Mouse (Mus musculus) C2C12 (cell line): ENCODE data around the gene Cpne6. TPM values are rescaled to one million over a fixed set of nuclear protein-coding genes. Genes with fewer than 3 reads are reported as not detected.

Experiments used
- H3K27me3 ChIP-seq: one replicate; pipeline ENCODE4 v1.6.1; 2011; ENCODE audit not compliant: control insufficient read depth, insufficient read depth, insufficient read length
- H3K36me3 ChIP-seq: one replicate; pipeline ENCODE4 v1.6.1; 2011; ENCODE audit not compliant: control insufficient read depth, insufficient read depth
- H3K4me3 ChIP-seq: one replicate; pipeline ENCODE4 v1.5.1; 2011; ENCODE audit warnings: mild to moderate bottlenecking, control low read depth; ENCODE audit not compliant: poor library complexity, insufficient read depth, severe bottlenecking
- H3K79me2 ChIP-seq: one replicate; pipeline ENCODE4 v1.6.1; 2011; ENCODE audit not compliant: control insufficient read depth, insufficient read depth
- H3K79me3 ChIP-seq: one replicate; pipeline ENCODE4 v1.6.1; 2011; ENCODE audit warnings: low read depth, control low read depth
- H3ac ChIP-seq: one replicate; pipeline ENCODE3; 2011; ENCODE audit warnings: low read depth; ENCODE audit not compliant: control insufficient read depth, insufficient read length
- CEBPB ChIP-seq: IDR thresholded peaks from one replicate; pipeline ENCODE4 v1.6.1; 2011; ENCODE audit warnings: low read depth, mild to moderate bottlenecking, control low read depth, moderate library complexity
- CTCF ChIP-seq: IDR thresholded peaks from one replicate; pipeline ENCODE4 v1.5.1; 2011; ENCODE audit not compliant: control insufficient read depth, insufficient read depth, insufficient read length
- FOSL1 ChIP-seq: IDR thresholded peaks from one replicate; pipeline ENCODE4 v1.8.0; 2011; ENCODE audit warnings: mild to moderate bottlenecking, low read length; ENCODE audit not compliant: poor library complexity, insufficient read depth, severe bottlenecking
- MAX ChIP-seq: IDR thresholded peaks from one replicate; pipeline ENCODE4 v1.6.1; 2011; ENCODE audit warnings: mild to moderate bottlenecking, control low read depth
- MYOD1 ChIP-seq: IDR thresholded peaks from one replicate; pipeline ENCODE4 v1.6.1; 2011; ENCODE audit warnings: low read depth; ENCODE audit not compliant: control insufficient read depth, insufficient read length
- MYOG ChIP-seq: IDR thresholded peaks from one replicate; pipeline ENCODE4 v1.6.1; 2011; ENCODE audit not compliant: control insufficient read depth, insufficient read length; ENCODE audit errors: extremely low read depth
- USF1 ChIP-seq: IDR thresholded peaks from one replicate; pipeline ENCODE4 v1.6.1; 2011; ENCODE audit warnings: low read depth, mild to moderate bottlenecking, control low read depth, moderate library complexity
- polyA plus RNA-seq: library from polyadenylated mRNA; unstranded; fragments of >200 nt; fragmentation: generic; extraction: Trizol; gene quantifications from one replicate; pipeline ENCODE4 v1.2.1, GENCODE M21; 2012; ENCODE audit warnings: missing spikeins

Cpne6 gene
- polyA plus RNA-seq, 1 experiment = not detected

DNA sequence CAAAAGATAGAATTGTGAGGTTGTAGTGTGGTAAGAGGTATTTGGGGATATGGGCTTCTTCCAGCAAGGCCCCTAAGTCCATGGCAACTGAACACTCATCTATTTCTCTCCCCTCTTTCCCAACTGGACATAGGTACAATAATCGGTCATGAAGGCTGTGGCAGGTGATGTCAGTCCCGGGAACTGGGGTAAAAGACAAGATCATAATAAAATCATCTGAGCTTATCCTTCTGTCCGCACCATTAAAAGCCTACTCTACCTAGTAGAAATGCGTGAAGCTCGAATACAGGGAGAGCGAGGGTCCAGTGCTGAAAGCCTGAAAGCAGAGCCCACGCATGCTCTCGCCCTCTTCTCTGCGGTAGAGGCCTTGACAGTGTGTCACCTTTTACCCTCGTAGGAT is 30.6 kb upstream of the Cpne6 start:
- no peak for TF ChIP-seq CTCF
- TF ChIP-seq FOSL1 = no peak
- TF ChIP-seq USF1 = no peak
- TF ChIP-seq MAX = no peak
- TF ChIP-seq MYOD1 = no peak
- no peak for TF ChIP-seq CEBPB
- no peak for TF ChIP-seq MYOG
- H3ac ChIP-seq = no peak overlapping the region
- no peaks in the 10 kb centered on the region for H3K36me3 ChIP-seq
- no peaks in the 10 kb centered on the region for H3K79me3 ChIP-seq
- no peaks in the 10 kb centered on the region for H3K79me2 ChIP-seq
- H3K4me3 ChIP-seq = no peak overlapping the region
- no peaks in the 10 kb centered on the region for H3K27me3 ChIP-seq

DNA sequence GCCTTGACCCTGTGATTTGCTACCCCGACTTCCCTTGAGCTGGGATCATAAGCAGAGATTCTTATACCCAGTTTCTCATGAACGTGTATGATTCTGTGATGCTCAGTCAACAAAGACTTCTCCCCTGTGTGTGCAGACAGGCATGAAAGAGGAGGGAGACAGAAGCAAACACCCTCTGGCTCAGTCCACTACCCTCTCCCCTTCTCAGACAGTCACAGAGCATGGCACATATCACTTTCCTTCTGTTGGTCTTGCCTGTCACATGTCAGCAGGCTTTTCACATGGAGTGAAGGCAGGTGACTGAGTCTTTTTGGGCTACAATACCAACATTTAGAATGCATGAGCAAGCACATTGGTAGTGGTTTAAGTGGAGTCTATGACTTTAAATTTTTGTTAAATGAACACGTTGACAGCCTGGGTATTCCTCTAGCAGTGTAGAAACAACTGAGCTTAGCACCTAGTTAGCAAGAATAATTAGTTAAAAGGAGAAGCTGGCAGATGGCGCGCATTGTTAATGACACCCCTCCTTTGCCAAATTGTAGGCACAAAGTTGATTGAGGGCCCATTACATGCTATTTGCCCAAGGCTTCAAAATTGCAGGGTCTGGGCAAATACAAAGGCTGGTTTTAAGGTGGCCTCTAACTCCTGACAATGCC is 25.7 kb upstream of the Cpne6 start:
- Histone ChIP-seq H3ac (no peak overlapping the region), H3K36me3 (no peaks in the 10 kb centered on the region), H3K27me3 (no peaks in the 10 kb centered on the region), H3K79me2 (no peaks in the 10 kb centered on the region), H3K79me3 (no peaks in the 10 kb centered on the region), H3K4me3 (no peak overlapping the region)
- no peak for TF ChIP-seq USF1
- TF ChIP-seq FOSL1 = no peak
- no peak for TF ChIP-seq MYOG

DNA sequence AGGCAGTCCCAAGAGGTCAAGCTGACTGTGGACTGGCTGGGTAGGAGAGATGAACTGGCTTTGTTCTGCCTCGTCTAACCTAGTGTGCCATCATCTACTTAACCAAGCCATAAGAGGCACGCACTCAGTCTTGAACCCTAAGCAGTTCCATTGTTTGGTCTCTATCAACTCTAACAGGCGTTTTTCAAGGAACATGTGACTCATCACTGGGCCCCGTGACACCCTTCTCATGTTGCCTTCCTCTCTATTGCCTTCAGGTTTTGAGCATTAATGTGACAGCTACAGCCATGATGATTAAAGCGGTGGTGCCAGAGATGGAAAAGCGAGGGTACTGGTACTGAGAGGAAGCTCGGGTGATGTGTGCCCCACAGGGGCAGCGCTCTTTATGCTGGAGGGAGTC is 23.4 kb upstream of the Cpne6 start:
- no peak overlapping the region for H3K4me3 ChIP-seq
- TF ChIP-seq FOSL1 = no peak
- no peaks in the 10 kb centered on the region for H3K27me3 ChIP-seq
- no peak overlapping the region for H3ac ChIP-seq
- no peaks in the 10 kb centered on the region for H3K79me3 ChIP-seq
- H3K36me3 ChIP-seq = no peaks in the 10 kb centered on the region
- no peaks in the 10 kb centered on the region for H3K79me2 ChIP-seq

DNA sequence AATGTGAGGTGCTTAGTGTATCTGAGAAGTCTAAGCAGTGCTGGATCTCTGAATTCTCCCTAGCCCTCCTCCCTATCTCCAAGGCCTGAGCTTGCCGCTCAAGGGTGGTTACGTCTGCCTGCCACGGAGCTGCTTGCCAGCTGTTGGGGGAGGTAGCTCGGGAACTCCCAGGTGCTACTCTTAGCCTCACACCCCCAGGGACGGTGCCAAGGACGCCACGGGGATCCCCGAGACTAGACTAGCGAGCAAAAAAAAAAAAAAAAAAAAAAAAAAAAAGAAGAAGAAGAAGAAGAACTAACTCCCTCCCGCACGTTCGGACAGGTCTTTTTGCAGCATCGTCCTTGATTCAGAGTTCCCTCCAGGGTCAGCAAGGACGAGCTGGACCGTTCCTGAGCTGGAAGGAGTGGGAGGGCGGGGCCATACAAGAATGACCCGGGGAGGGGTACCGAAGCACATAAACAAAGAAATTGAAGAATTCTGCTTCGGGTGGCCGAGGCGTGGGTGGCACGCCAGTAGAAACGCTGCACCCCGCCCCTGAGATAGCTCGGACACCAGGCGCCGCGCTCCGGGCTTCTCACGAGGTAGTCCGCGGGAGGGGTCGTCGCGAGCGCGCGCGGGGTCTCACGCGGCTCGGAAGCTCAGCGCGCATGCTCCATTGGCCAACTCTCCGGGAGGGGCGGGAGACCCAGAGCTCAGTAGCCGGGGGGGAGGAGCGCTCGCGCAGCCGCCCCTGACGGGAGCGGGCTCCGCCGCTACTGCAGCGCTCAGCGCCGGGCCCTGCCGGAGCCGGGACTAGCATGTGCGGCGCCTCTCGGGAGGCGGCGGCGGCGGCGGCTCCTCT is 19.7 kb upstream of the Cpne6 start, which contains the start of gene Carmil3:
Gene Carmil3 (plus strand): TSS at position 291 of the 841 bp plus-strand sequence.
- H3K4me3 ChIP-seq = peak within 1 kb of the TSS; percentile 28
- no peaks in the 10 kb centered on the region for H3K79me3 ChIP-seq
- H3K27me3 ChIP-seq = peaks cover 30% of the 10 kb centered on the region
- TF ChIP-seq FOSL1 = no peak
- TF ChIP-seq MYOD1 = no peak
- no peak for TF ChIP-seq MAX
- TF ChIP-seq CTCF = no peak
- TF ChIP-seq CEBPB = no peak
- TF ChIP-seq USF1 = no peak
- TF ChIP-seq MYOG = no peak
- no peaks in the 10 kb centered on the region for H3K79me2 ChIP-seq
- no peaks in the 10 kb centered on the region for H3K36me3 ChIP-seq
- peak within 1 kb of the TSS; percentile 36 for H3ac ChIP-seq

DNA sequence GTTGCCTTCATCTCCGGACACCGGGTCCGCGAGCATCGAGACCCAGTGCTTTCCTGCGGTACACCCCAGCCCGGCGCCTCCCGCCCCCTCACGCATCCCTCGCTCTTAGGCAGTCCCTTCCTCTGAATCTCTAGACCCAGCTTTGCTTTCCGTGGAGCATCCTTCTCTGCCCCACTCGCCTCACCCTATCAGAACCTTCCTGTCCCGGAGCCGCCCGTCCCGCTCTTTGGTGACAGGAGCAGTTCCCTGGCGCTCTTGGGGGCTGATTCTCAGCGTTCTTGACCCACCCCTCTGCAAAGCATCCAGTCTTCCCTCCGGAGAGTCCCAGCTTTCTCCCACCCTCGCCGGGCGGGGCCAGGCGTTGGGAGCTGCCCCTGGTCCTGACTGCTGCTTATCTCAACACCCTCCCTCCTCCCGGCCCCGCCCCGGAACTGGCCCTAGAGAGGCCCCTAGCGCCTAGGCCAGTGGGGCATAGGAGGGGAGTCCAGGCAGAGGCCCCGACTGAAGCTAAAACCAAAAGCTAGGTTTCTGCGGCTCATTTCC is 18.9 kb upstream of the Cpne6 start:
- Histone ChIP-seq H3K4me3 (peak overlapping the region; percentile 28), H3K36me3 (no peaks in the 10 kb centered on the region), H3K79me3 (no peaks in the 10 kb centered on the region), H3ac (peak overlapping the region; percentile 36), H3K79me2 (no peaks in the 10 kb centered on the region), H3K27me3 (peaks cover 38% of the 10 kb centered on the region)
- TF ChIP-seq CTCF (no peak), MYOD1 (no peak), USF1 (no peak), MYOG (no peak), MAX (no peak), CEBPB (no peak), FOSL1 (no peak)

DNA sequence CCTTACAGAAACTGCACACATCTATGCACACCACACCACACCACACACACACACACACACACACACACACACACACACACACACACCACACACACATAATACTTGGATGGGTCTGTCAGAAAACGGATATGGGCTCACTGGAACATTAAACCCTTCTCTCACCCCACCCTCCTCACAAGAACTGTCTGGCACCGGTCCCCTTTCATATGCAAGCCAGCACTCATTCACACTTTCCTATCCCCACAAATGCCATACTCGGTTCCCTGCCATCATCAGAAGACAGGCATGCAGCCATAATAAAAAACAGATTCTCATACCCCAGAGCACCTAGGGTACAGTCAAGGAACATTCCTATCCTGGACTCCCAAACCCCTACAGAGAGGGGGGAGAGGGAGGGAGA is 18.1 kb upstream of the Cpne6 start:
- Histone ChIP-seq H3K27me3 (peaks cover 46% of the 10 kb centered on the region), H3K79me2 (no peaks in the 10 kb centered on the region), H3K4me3 (no peak overlapping the region), H3K36me3 (no peaks in the 10 kb centered on the region), H3K79me3 (no peaks in the 10 kb centered on the region), H3ac (no peak overlapping the region)
- TF ChIP-seq CTCF = no peak
- no peak for TF ChIP-seq MYOG
- TF ChIP-seq CEBPB = no peak
- no peak for TF ChIP-seq USF1
- no peak for TF ChIP-seq MAX
- no peak for TF ChIP-seq FOSL1
